Mouse (Mus musculus) thymus, postnatal 25 days (tissue): ENCODE measurements around the gene Mak.
A peak's percentile ranks its signal among the peaks of the same experiment; 100 is the strongest.
"Not testable (repeated sequence)": the region's sequence is repeated elsewhere in the genome, so short reads cannot be mapped to it uniquely, and the experiment has no call there.

Experiments used
- DNase-seq: peaks from one replicate; pipeline ENCODE4 v3.0.0; 2022

Mak gene

DNA sequence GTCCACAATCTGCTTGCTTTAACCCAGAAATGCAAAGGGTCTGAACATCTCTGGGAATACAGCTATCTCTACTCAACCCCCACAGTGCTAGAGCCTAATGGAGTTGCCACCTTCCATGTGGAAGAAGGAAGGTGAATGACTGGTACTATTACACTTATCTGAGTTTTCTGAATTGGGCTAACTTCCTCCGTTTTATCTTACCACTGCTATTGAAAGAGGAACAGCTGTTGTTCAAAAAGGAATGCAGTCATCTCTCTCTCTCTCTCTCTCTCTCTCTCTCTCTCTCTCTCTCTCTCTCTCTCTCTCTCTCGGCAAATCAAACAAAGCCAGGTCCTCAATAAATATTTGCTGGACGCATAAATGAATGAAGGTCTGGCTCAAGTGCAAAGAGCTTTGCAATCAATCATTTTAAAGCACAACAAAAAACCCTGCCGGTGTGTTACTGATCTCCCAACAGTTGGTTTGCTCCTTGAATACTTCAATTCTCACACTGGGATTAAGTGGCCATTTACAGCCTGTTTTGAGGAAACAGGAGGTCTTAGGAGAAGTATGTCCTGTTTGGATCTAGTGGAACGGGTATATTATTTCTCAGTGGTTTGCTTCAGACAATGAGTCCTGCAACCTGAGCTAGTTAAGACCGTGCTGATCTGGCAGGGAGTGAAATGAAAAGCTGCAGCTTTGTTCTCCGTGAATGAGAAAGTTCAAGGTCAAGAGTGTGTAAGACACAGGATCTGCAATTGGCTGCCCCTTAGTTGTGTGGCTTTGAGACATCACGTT lies 84.8 kb downstream of the Mak start:
- no peak for DNase-seq

DNA sequence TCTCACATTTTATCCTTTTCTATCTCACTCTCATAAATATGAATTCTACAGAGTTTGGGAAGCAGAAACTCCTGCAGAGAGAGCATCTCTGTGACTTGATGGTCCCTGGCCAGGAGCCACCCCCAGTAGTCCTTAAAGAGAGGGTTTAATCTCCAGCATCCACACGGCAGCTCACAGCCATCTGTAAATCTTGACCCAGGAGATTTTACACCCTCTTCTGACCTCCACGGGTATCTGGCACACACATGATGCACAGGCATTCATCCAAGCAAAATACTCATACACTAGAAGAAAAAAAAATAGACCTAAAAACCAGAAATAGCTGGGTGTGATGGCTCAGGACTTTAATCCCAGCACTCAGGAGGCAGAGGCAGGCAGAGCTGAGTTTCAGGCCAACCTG lies 91.1 kb downstream of the Mak start:
- DNase-seq: no peak

- not testable (repeated sequence) for DNase-seq
These were observed 91.8 kb downstream of the Mak start for GRCm38 (mm10) chr13:40987608-40988303.

- DNase-seq: no peak
These were observed 93.4 kb downstream of the Mak start for GRCm38 (mm10) chr13:40986081-40986480.

GRCm38 (mm10) chr13:40982759-40983158 lies 96.7 kb downstream of the Mak start:
- DNase-seq: no peak

DNA sequence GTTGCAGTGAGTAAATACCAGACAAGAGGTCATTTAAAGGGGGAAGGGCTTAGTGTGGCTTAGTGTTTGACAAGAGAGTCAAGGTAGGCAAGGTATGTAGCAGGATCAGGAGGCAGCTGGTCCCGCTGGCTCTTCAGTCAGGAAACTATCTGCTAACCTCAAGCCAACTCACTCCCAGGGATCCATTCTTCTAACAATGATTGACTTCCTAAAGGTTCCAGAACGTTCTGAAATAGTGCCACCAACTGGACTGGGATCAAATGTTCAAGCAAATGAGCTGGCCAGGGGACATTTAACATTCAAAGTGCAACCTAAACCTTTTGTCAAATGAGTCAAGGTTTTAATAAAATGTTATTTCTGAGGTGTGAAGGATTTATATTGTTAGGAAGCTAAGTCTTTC lies 100.2 kb downstream of the Mak start:
- no peak for DNase-seq

GRCm38 (mm10) chr13:40978652-40979051 lies 100.9 kb downstream of the Mak start:
- no peak for DNase-seq

DNA sequence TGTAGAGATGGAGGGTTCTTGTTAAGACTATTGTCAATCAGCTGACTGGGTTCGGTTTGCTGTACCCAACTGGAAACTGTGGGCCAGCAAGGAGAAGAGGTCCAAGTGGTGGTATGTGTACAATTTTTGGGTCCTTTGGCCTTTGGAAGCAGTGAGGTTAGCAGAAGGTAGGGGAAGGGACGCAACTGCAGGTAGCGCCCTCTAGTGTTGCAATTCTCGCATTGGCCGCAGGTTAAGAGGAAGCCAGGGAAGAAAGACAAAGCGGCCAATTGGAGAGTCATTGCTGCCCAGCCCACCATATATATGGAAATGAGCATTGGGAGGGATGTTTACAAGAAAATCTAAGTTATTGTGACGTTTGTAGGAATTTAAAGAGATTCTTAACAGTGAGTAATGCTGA lies 101.9 kb downstream of the Mak start:
- DNase-seq: peak; percentile 57
